Mouse (Mus musculus) gastrocnemius, postnatal 14 days (tissue): ENCODE measurements around the gene Epb41. TPM values are rescaled to one million over a fixed set of nuclear protein-coding genes. Genes with fewer than 3 reads are reported as not detected.

ENCODE experiments used
- DNase-seq: peaks from one replicate; pipeline ENCODE4 v3.0.0; 2021; ENCODE audit warnings: mixed read lengths
- intact Hi-C: fragments of 180-260 bp; cut with DNase I; formaldehyde crosslinking; loops from one replicate; pipeline ENCODE4 v1.15.1; 2025; ENCODE audit warnings: low total_unique reads
- total RNA-seq, 2 experiments: library from RNA; stranded (reverse); gene quantifications; 2 replicates each; pipeline ENCODE4 v1.2.3; 2021

Gene Epb41
- total RNA-seq, 2 experiments from 2014 or later = 63.2 to 71.7 TPM

DNA sequence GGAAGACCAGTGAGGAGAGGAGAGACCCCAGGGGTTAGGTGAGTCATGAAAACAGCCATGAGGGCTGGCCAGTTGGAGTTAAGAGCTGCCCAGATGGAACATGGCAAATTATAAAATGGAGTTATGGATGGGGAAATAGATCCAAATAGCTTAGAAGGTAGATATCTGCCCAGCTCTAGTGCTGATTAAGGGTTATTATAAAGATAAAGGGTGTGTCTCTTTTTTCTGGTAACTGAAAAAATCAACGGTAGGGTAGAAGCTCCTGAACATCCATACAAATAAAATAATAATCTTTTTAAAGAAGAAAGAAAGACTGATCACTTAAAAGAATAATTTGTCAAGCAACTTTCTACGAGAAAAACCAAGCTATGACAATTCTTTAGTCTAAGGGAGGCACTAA lies 49.9 kb downstream of the Epb41 start:
- DNase-seq = no peak
- intact Hi-C loops = no loop called here

DNA sequence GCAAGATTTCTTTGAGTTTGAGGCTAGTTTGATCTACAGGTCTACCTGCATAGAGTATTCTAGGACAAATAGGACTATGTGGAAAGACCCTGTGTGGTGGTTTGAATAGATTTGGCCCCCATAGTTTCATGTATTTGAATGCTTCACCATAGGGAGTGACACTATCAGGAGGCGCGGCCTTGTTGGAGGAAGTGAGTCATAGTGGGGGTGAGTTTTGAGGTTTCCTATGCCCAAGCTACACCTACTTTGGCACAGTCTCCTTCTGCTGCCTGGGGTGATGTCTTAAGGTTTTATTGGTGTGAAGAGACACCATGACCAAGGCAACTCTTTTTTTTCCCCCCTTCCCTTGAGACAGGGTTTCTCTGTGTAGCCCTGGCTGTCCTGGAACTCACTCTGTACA lies 51.3 kb downstream of the Epb41 start:
- DNase-seq = no peak
- intact Hi-C loops = no loop called here

DNA sequence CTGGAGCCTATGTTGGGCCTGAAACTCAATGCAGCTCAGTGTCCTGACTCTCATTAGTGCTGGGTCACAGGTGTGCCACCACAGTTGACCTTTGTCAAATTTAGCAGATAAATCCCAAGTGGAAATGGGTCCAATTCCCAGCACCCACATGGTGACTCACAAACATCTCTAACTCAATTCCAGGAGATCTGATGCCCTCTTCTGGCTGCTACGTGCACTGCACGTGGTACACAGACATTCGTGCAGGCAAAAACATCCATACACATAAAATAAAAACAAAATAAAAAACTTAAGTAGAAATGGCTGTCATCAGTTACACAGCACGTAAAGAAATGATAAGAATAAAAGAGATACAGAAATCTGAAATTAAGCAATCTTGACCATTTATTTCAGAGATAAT lies 52.5 kb downstream of the Epb41 start:
- intact Hi-C loops = no loop called here
- no peak for DNase-seq

DNA sequence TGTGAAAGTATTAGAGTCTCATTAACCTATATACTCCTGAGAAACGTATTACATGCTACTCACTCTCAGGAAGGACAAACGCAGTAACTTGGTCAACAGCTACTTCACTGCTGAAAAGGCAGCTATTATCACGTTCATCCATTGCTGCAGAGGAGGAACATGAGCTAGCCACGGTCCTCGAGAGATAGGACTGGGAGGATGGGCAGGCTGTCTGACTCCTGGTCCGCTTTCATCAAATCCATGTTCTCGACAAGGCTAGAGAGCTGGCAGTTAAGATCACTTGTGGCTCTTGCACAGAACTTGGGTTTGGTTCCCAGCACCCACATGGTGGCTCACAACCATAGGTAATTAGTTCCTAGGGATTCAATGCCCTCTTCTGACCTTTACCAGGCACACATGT lies 53.2 kb downstream of the Epb41 start:
- intact Hi-C loops = no loop called here

DNA sequence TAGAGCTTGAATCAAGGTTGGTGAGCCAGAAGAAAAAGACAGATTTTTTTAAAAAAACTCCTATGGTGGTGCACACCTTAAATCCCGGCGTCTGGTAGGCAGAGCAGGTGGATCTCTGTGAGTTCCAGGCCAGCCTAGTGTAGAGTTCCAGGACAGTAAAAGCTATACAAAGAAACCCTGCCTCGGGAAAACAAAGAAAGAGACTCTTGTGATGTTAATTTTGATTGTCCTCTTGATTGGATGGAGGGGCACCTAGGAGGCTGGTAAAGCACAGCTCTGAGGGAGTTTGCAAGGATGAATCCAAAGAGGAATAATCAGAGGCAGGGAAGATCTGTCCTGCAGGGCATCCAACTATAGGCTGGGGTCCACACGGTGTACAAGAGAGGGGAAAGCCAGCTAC lies 56.6 kb downstream of the Epb41 start:
- DNase-seq = no peak
- intact Hi-C loops = no loop called here

More for the DNA sequence above, 53.2 kb downstream of the Epb41 start:
- no peak for DNase-seq

DNA sequence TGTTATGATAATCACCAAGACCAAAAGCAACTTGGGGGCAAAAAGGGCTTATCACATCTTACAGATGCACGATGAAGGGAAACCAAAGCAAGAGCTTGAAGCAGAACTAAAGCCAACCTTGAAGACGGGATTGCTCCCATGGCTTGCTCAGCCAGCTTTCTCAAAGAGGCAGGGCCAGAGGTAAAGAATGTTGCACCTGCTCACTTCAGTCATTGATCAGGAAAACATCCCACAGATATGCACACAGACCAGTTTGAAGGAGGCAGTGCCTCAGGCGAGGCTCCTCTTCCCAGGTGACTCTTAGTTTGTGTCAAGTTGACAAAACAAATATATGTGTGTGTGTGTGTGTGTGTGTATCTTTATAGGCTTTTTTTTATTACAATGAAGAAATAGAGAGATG lies 59.7 kb downstream of the Epb41 start:
- intact Hi-C loops = no loop called here
- DNase-seq = no peak

DNA sequence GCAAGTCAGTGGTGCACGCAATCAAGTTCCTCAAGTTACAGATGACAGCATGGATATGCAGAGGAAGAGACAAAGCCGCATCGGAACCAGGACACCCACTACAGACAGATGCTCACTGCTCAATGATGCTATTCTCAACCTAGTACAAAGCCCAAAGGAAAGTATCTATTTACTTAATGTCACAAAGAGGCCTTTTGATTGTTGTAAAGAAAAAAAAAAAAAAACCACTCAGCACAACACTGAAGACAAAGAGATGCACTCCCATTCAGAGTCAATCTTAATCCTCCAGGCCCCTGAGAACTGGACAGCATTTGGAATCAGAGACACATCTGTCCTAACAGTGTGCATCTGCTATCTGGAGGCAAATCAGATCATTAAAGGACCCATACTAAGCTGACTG lies 63.5 kb downstream of the Epb41 start:
- no peak for DNase-seq
- intact Hi-C loops = no loop called here

DNA sequence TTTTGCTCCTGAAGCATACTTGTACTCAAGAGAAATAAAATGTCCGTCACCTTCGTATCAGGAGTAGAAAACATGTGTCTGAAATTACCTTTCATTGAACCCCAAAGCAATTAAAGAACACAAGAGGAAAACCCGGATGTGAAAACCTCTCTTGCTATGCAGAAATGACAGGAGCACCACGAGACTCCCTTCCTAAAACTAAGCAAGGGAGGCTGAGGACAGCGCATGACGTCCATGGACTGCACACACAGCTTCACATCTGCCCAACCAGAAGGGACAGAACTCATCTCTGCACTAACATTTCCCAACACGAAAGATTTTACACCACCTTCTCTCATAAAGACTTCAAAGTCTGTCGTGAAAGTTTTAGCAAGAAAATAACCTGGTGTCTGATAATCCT lies 64.7 kb downstream of the Epb41 start:
- DNase-seq = no peak
- intact Hi-C loops = no loop called here

DNA sequence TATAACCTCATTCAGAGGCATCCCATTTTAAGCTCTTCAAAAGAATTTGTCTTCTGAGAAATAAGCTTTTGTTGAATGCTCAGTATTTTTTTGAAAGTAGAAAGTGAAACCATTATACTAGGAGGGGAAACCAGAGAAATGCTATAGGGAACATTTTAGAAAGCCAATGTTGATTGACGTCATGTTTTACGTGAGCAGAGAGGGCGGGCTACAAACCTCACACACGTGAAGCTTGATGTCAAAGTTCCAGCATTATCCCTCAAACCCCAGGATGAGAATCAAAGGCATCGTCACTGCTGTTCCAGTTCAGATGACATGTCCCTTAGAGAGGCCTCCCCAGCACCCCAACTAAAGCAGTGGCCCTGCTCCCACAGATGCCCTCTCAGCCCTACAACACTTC lies 66.9 kb downstream of the Epb41 start:
- no peak for DNase-seq
- intact Hi-C loops = no loop called here

DNA sequence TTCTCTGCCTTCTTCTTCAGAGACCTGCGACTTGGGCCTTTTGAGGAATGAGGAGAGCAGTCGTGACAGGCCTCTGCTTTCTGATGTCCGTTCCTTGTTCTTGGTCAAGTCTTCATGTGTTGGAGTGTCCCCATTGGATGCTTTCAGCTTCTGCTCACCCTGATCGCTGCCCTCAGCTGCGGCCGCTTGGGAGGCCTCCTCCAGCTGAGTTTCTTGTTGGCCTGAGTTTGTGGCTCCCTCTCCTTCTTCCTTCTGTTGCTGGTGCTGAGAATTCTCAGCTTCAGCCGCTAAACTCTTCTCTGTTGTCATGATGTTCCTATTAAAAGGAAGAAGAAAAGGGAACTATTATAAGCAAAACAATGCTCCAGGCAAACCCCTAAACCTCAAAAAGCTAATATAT lies 68.0 kb downstream of the Epb41 start:
- intact Hi-C loops = no loop called here
- DNase-seq = no peak

DNA sequence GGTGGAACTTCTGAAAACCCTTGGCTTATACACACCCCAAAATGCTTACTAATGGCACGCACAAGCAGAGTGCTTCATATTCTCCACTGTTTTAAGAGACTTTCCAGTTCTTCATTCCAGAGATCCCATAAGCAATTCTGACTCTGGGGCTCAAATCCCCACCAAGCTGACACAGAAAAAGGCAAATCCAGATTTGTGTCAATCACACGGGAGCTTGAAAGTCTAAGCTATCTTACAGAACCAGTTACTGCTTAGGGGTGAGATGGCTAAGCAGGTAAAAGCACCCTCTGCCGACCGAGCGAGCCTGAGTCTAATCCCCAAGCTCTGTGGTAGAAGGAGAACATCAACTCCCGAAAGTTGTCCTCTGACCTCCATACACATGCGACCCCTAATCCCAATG lies 76.5 kb downstream of the Epb41 start:
- no peak for DNase-seq
- intact Hi-C loops = no loop called here

DNA sequence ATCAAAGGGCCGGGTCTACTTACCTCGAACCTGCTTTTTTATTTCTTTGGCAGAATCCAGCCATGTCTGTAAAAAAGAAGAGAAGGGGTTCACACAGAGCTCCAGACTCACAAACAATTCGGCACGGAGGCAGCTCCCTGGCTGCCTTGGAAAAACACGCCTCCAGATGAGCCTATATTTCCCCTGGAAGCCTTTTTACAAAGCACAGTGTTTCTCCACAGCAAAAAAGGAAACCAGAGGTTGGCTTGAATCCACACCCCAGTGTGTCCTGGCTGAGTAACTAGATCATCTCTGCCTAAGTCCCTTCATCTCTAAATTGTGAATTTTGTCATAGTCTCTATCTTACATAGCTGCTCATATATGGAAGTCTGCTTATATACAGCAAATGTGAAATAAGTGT lies 77.6 kb downstream of the Epb41 start:
- intact Hi-C loops = no loop called here

DNA sequence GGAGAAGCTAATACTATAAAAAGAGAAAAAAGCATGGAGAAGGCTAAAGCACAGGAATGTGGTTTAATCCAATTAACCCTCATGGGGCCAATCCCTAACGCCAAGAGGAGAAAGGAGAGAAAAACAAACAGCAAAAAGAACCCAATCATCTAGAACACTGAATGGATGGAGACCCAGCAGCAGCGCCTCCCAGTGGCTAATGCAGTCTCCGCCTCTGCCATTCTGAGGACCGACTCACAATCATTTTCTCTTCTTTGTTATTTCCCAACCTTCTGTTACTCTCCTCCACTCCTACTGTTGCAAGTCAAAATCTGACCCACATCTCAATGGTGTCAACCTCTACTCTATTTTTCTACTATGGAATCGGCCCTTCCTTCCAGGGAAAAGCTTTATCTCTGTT lies 78.1 kb downstream of the Epb41 start:
- intact Hi-C loops = no loop called here

More for the DNA sequence above, 77.6 kb downstream of the Epb41 start:
- no peak for DNase-seq

DNA sequence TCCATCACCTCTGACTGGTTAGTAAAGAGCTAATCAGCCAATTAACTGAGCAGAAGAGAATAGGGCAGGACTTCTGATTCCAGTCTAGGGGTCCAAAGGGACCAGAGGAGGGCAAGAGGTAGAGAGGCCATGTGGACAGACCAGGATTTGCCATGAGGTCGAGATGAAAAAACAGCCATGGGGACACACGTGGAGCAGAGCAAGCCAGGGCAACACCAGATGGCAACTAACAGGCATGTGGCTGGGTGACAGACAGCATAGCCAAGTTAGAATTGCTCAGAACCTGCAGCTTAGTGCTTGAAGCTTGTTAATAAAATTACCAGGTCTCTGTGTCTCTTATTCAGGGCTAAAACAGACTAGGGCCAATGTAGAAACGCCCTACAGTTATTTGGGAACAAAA lies 81.3 kb downstream of the Epb41 start:
- DNase-seq = no peak
- intact Hi-C loops = no loop called here

More for the DNA sequence above, 78.1 kb downstream of the Epb41 start:
- DNase-seq = no peak

DNA sequence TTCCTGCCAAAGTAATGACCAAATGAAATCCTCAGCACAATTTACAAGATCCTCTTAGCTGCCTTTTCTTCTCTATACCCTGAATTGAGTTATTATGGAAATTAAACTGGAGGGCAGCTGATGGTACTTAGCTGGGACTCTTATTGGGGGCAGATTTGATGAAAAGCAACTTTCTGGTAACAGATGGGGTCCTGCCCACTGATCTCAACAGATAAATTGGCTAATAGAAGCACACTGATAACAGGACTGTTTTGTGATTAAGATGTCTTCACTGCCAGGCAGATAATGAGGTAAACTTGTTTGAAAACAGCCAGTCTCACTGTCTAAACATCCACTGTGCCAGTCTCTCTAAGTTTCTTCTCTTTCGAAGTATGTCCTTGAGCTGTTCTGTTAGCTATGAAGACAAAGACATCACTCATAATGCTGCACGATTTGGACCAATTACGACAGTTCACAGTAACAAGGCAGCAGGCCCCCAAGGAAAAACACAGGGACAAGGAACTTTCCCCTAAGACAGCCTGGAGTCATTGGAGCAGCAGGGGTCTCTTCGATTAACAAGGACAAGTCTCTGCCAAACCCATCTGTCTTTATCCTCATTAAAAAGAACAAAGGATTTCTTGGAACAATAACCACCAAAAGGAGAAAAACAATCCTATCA lies 92.1 kb downstream of the Epb41 start:
- intact Hi-C loops = no loop called here
- DNase-seq = no peak

DNA sequence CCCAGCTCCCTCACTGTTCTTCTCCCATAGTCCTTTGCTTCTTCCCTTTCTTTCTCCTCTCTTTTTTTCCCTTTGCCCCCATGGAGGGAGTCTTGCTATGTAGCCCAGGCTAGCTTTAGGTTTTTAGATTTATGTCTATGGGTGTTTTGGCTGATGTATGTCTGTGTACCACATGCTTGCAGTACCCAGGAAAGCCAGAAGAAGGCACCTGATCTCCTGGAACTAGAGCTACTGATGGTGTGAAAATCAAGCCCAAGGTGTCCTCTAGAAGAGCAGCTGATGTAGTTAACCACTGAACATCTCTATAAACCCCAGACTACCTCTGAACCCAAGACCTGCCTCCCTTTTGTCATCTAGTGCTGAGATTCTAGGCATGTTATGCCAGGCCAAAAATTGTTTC lies 93.4 kb downstream of the Epb41 start:
- intact Hi-C loops = no loop called here
- no peak for DNase-seq

DNA sequence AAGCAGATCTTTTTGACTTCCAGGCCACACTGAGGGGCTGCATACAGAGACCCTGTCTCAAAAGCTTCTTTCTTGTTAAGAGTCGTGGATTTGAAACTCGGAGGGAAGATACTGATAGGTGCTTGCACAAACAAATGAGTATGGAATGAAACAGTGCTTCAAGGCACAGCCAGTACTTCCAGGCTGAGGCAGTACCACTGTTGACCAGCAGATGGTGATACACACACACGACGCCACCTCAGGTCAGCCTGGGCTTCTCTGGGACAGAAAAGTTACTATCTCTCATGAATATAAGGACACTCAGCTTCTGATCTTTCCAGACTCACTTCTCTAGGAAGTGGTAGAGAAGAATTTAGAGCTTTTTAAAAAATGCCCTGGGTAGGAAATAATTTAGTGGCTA lies 97.9 kb downstream of the Epb41 start:
- DNase-seq = peak; percentile 69
- intact Hi-C loops = loop anchor here (2.0 kb wide), 1 partner anchor 102 kb away; no protein-coding TSS in a partner anchor

DNA sequence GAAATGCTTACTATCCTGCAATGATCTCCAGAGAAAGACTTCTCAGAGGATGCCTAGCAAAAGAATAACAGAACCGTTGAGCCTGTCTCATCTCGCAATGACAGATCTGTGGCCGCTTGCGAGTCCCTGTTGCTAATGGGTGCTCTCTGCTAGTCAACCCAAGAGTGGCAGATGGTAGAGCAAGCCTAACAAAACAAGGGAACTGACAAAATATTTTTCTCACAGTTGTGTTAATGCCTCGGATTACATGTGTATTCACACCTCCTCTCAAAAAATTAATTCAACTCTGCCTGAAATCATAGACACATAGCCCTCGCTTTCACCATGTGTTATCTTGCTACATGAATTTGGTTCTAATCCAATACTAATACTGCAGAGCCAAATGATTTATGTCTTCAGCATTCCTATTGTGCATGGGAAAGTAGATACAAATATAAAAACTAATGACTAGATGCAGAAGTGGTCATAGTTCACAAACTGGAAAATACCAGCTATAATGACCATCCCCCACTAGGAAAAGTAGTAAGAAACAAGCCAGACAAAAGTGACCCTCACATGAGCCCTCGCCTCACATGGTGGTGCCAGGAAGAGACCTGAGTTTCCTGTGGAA lies 104.8 kb downstream of the Epb41 start:
- intact Hi-C loops = no loop called here

DNA sequence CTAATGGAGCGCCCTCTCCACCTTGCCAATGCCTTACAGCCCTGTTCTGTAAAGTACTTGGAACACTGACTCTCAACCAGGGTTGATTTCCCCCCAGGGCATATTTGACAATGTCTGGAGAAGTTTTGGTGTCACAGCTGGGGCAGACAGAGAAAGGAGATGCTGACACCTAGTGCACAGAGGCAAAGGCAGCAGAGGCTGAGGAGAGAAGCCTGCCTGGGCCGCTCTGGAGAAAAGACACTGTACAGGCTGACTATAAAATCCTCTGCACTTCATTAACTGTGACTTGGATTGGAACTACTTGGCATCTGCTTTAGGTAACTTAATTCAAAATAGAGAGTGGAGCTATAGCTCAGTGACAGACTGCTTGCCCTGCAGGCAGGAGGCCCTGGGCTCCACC lies 106.2 kb downstream of the Epb41 start:
- intact Hi-C loops = loop anchor here (5.0 kb wide), 2 partner anchors 47 to 107 kb away; partner anchors contain the start of gene Tmem200b
- DNase-seq = peak; percentile 7

More for the DNA sequence above, 104.8 kb downstream of the Epb41 start:
- DNase-seq = no peak

DNA sequence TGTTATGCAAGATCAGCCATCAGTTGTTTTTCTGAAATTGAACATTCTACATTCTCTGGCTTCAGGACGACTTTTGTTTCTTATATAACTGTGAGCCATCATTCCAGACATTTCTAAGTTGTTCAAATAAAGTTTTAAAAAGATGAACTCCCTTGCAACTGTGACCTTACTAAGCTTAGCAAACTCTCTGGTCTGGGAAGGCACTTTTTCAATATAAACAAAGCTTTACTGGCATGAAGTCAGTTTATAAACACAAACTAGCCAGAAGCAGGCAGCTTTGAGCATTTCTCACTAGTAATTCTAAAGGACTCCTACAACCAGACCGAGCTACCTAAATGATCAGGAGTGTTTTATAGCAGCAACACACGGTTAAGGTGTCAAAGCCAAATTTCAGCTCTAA lies 118.0 kb downstream of the Epb41 start:
- no peak for DNase-seq
- intact Hi-C loops = no loop called here

DNA sequence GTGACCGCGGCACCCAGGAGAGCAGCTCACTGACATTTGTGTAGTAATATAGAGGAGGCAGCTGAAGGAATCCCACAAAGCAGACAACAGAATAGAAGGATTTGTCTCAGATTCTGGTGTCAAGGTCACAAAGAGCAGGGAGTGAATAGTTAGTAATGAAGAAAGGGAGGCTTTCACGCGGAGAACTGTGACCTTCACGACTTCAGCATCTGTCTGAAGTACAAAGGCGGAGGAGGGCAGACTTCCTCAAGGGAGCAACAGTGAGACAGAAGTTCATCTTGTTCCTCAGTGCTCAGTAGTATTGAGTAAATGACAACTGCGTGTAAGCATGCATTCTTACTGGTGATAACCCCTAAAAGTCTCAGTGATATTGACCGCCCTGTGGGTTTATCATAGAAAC lies 124.5 kb downstream of the Epb41 start:
- no peak for DNase-seq

DNA sequence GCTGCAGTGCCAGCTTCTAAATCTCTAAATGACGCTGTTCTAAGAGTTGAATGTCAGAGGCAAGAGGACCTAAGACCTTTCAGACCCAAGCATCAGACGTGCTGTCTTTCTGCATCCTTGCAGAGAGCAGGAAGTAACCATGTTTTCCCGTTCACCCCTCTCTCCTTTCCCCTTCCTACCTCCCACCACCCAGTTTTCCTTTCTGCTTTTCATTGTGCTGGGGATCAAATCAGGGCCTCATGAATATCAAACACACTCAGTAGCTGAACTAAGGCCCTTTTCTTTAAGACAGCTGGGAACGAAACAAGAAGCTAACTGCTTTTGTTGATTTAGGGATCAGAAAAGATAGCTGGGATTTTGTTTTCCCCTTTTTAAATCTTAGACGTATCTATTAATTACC lies 125.2 kb downstream of the Epb41 start:
- intact Hi-C loops = no loop called here
- DNase-seq = no peak

More for the DNA sequence above, 124.5 kb downstream of the Epb41 start:
- intact Hi-C loops = no loop called here
